Mouse (Mus musculus) T-cell, adult 2 months (primary cell): ENCODE measurements at regions not wholly inside any gene's neighbourhood (a gene's known extent, or its start where the extent isn't known, plus 50 kb on each side); places are given as distances from the start of the nearest gene placed in this dataset.

Experiments
- DNase-seq: peaks from one replicate; pipeline ENCODE4 v3.0.0; 2022; ENCODE audit warnings: low spot score

DNA sequence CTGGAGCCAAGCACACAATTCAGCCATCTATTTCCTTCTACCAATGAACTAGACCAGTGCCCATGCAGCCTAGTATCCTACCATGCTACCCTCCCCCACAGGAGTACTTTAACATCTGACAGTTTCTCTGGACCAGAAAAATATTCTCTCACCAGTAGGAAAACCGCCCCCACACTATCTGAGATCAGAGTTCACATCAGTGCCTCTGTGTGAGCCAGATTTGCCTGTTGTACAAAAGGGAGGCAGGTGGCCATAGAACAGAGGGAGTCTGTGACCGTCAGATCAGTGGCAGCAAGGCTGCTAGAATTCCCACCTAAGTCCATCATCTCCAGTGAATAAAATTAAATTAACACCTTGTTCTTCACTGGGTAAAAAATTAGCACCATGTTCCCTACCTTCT is 166.5 kb downstream of the Atp23 start:
- DNase-seq: no peak

DNA sequence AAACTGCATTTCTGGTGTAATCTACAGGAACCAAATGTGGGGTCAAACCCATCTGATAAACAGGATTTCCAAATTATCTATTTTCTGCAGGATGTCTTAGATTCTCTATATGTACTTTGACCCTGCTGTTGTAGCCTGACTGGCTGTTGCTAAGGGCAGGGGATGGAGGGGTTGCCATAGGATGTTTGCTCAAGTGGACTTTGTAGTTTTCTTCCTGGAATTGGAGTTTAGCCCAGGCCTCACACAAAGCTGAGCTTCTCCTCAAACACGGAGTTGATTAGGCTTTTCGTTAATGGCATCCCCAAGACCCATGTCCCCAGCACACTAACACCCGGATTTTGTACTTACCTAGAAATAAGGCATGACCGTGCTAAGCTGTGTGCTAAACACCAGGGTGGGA is 173.3 kb downstream of the Atp23 start:
- DNase-seq: no peak

DNA sequence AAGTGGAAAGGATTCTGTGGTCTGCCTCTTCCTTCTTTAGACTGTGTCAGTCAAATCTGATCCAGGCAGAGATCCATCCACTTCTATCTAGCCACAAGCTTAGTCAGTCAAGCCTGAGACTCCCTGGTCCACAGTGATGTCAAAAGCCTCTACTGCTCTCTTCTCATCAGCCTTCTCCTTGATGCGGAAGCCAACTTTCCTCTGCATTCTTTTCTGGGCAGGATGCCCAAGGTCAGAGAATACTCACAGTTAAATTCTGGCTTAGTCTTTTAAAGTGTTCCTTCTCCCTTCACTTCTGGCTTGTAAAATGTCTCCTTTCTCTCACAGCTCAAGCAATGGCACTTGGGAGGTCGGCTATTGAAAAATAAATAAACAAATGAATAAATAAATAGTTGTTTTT is 183.2 kb downstream of the Atp23 start:
- DNase-seq: no peak

DNA sequence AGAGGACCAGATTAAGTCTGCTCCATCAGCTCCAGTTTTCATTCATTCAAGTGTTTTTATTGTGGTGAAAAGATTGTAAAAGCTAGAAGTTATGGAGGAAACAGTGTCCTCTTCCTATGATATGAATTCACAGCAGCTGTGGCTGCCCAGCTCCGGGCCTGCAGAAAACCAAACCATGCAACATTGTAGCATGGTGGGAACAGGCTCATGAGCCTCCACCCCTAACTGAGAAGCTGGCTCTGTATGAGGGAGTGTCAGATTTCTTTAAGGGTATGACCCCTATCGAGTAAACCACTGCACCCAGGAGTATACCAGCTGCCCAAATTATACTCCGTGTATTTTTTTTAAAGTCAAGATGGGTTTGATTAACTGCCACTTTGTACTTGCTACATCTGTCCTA is 189.4 kb downstream of the Atp23 start:
- DNase-seq: no peak

DNA sequence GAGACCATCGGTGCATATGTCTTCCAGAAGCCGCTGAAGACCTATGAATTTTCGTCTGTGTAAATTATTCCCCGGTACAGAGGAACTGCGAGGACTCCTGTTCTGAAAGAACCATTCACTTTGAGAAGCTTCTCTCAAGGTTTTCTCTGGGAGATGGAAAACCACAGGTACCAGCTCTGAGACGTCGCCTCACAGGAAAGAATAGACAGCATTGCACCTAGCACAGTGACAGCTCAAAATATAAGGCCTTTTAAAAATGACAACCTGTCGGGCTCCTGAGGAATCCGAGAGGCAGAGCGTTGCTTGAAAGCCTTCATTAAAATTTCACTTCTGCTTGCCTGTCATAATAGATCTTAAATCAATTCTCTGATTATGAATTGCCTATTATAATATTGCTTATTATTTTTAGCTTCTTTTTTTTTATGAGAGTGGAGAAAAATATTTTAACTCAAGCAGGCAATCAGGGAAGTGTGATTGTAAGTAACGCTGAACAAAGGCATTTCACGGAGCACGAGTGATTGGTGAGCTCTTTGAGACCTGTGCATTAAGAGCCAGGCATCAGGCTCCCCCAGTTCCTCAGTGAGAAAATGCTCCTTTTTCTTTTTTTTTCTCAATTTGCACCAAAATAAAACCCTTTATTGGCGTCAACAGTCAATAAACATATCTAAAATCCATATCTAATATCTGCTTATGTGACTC is 191.8 kb downstream of the Atp23 start:
- no peak for DNase-seq

DNA sequence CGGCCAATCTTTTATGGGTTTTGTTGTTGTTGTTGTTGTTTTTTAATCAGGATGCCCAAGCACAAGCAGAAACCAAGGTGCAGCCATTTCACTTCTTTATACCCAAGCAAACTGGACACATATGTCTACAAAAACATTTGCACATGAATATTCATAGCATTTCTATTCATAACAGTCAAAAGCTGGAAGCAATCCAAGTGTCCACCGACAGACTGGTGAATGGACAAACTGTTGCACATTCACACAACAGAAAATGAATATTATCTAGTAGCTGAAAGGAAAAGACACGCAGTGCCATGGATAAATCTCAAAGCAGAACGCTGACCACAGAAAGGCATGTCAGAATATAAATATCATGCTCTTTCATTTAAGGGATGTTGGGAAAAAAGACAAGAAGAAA is 192.4 kb downstream of the Atp23 start:
- no peak for DNase-seq

DNA sequence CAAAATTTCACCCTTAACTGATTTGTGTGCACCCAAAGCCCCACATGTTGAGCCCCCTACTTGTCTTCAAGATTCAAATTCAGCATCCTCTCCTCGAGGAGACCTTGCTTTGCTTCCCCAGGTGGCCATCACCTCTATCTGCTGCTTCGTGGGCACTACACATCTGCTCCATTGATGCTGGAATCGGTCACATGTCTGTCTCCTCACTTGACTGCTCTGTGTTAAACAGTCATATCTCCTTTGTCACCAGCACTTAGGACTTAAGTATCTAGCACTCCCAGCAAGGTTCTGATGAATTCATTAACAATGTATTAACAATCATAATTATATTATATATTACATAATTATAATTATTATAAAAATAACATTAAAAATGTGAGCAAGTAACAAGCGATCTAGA is 192.9 kb downstream of the Atp23 start:
- no peak for DNase-seq

DNA sequence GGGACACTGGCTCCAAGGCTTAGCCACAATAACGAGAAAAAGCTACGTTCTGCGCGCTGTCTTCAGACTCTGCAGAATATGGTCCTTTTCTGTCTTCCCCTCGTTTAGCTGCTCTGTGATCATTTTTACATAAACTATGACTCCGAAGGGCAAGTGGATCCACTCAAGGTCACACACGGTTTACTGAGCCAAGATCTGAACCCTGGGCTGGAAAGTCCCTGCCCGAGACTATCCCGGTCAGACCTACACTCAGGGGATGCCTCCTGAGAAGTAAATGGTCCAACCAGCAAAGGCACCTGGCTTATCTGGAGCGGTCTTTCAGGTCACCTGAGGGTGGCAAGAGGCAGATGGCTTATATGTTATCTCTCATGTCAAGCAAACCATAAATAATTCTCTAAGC is 204.1 kb downstream of the Atp23 start:
- DNase-seq: no peak

DNA sequence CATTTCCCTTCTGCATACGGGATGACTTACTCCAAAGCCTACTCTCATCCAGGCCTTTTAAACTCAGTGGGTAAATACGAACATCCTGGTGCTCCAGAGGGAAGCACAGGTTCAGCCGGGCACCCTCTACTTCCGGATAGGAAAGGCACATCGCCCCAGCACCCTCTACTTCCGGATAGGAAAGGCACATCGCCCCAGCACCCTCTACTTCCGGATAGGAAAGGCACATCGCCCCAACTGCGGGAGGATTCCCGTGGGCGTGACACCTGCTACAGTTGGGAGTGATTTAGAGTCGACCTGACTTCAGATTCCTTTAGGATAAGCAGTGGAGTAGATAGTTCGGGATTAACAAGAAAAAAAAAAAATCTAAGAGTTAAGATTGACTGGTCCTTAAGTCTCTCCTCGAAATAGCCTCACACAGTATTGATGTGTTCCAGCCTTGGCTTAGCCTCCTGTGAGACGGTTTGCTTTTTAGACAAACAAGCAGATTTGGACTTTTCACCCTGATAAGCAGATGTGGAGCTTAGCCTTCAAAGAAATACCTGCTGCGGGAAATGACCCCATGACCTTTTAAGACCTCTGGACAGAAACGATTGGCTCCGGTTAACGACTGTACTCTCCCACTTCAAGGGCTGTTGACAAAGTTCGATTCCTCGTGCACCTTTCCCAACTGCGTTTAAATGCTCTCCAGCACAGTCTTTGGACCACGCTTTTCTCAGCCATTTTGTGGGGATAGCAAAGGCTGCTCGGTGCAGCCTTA is 210.1 kb downstream of the Atp23 start:
- no peak for DNase-seq

DNA sequence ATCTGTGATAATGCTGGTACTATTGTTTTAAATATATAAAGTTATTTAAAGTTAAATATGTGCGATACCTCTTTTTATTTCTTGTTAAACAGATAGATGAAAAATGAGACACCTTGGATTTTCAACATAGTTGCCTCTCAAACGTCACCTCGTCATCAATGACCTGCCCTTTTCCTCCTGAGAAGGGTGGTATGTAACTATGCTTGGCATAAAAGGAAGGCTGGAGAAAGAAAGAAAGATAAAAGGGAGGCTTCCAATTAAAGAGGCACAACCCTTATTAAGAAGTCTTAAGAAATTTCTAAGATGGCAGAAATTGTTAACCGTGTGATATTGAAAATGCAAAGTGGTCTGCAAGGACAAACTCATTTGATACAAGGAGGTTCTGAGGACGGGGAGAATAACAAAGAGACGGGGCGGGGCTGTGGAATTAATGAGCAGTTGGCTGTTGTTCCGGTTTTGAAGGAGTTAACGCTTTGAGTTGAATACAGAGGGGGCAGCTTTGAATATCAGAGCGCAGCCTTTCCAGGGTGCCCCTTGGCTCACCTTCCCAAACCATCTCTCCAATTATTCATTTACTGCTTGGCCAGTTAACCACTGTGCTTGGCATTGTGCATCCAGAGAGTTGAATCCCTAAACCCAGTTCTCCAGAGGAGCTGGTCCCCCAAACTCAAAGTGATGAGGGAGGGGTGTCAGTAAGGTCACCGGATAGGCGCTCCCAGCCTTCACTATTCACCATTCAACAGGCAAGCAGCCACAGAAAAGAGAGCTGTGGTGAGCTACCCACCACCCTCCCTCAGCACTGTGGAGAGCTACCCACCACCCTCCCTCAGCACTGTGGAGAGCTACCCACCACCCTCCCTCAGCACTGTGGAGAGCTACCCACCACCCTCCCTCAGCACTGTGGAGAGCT is 220.6 kb downstream of the Atp23 start:
- DNase-seq: no peak

DNA sequence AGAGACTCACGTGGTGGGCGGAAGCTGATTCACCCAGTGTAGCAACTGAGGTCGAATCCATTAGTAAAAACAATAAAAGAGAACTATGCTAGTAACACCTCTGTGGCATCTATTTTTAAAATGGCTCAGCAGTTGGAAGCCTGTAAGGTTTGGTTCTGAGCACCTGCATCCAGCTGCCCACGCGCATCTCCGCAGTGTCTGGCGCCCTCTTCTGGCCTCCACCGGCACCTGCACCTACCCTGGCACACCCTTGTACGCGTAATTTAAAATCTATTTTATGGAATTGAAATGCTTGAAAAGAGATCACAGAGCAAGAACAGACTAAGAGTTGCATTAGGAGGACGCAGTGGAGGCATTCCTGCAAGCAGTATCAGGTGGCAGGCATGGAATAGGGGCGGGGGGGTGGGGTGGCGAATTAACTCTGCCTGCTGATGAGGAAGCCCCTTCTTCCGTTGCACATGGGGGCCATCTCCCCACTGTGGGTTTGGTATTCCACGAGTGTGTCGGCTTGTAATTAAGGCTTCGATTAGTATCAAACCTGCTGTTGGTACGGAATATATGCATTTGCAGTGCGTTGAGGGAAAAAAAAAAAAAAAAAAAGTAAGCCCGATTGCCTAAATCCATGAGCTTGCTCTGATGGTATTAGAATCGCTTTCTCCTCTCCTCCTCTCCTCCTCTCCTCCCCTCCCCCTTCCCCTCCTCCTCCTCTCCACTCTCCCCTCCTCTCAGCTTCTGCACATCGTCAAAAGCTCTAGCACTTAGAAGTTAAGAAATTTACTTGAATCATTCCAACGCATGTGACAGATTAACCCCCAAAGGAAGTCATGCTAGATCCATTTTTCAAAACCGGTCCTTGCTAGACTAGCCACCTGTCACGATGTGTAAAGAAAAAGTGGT is 221.7 kb downstream of the Atp23 start:
- DNase-seq: no peak

DNA sequence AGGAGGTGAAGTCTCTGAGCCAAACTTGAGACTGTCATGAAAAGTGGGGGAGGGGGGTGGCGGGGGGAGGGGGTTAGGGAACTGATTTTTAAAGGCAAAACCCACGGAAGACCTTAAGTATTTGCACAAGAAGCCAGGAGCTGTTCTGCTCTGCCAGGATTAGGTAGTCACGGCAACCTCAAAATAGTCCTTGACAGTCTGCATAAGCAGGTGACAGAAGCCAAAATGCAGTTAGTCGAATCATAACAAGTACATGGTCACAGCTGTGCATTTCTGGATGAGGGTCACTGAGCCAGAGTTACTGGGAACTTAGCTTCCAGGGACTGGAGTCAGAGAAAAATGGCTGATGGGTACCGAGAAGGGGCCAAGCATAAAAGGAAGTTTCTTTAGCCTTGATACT is 227.7 kb downstream of the Atp23 start:
- DNase-seq: no peak

DNA sequence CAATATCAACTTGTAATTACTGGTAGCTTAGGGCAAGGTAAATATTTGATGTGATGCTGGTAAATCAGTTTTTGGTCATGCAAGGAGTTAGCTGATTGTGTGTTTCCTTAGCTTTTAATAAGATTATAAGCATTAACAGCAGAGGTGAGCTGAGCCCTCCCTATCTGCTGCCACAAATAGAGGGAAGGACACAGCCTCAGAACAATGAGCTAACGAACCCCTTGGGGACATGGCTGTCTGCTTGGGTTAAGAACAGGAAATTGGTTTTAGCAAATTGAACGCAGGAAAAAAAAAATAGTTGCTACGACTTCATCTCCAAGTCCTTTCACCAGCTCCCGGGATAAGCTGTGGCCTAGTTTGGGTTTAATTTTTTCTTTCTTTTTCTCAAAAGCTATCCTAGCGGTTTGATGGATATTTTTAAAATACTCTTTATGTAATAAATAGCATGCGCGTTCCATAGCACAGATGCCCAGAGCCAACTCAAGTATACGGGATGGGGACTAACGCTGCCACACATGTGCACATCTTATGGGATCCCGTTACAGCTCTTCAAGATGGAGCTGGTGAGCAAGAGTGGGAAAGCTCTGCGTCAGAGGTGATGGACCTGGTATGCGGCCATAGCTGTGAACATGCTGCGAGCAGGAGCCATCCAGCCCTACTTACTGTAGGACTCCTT is 236.6 kb downstream of the Atp23 start:
- no peak for DNase-seq

DNA sequence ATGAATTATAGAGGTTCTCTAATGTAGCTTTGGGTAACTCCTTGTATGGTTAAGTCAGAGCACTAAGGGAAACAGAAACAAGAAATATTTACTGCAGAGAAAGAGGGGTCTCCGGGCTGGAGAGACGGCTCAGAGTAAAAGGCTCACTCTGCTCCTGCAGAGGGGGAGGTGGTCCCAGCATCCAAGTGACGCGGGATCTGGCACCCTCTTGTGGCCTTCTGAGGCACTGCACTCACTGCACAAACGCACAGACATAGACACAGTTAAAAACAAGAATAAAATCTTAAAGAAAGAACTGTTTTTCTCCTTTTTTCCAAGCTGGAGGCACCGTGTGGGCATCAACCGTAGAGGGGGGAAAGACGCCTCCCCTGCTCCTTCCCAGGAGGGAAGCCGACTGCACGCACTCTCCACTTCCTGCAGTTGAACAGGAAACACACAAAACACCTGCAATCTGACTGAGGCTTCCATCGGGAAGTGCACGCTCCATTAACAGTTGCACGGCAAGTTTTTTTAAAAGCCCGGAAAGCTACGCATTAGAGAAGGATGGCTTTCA is 237.6 kb downstream of the Atp23 start:
- no peak for DNase-seq

DNA sequence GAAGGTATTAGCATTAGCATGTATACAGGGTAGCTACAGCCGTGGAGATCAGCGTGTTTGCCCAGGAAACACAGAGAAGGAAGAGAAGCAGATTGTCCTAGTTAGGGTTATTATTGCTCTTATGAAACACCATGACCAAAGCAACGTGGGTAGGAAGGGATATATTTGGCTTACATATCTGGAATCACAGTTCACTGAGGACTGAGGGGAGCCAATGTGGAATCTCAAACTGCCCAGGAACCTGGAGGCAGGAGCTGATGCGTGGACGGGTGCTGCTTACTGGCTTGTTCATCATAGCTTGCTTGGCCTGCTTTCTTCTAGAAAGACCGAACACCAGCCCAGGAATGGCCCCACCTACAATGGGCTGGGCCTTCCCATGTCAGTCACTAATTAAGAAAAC is 238.4 kb downstream of the Atp23 start:
- no peak for DNase-seq

DNA sequence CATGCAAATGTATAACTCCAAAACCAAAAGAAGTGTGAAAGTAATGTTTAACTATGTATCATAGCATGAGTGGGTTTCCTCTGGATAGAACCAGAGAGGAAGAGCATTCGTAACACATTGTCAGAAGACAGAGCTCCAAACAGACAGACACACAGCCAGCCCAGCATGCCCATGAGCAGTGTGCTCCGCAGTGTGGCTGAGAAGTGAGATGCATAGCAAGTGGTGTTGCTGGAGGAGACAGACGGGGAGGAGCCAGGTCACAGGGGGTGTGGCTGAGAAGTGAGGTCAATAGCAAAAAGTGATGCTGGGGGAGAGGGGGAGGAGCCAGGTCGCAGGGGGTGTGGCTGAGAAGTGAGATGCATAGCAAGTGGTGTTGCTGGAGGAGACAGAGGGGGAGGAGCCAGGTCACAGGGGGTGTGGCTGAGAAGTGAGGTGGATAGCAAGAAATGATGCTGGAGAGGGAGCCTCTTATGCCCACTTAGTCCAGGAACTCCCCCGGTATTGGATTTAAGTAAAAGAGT is 240.0 kb downstream of the Atp23 start:
- no peak for DNase-seq

DNA sequence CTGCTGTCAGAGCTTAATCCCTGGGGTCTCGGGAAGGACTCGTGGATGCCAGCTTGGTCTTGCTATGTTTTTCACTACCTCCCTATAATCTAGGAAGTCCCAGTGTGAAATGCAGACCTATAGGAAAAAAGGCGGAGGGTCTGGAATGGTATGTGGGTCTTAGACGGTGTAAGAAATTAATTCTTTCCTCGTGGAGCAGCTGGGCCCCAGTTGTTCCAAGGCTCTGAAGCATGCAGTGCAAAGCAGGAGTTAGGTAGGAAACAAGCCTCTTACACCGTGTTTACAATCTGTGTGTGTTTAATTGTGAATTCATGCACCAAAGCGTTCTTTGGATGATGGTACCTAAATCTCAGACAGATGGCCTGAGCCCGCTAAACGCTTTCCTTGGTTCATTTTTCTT is 241.1 kb downstream of the Atp23 start:
- no peak for DNase-seq

DNA sequence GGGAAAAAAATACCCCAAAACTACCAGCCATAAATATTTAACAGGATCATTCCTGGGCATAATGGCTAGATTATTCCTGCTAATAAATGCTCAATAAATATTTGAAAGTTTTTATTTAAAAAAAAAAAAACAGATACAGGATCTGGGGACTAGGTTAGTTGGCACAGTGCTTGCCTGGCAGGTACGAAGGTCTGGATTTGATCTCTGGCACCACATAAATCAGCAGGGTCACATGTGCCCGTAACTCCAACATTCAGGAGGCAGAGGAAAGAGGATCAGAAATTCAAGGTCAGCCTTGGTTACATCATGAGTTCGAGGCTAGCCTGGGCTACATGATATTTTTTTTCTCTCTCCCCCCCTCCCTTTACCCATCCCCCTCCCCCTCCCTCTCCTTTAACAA is 248.5 kb downstream of the Atp23 start:
- DNase-seq: no peak

DNA sequence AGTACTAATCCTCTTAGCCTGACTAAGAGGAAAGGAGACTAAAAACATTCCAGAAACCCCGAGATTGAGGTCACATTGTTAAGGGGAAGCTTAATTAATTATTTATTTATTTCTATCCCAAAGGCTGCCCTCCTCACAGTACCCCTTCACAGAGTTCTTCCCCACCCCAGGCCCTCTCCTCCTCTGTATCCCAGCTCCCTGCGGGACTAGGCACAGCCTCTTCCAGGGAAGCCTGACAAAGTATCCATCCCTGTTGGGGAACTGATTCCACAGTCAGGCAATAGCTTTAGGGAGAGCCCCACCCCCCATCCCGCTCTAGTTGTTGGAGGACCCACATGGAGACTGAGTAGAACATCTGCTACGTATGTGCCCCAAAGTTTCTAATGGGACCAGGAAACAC is 254.6 kb downstream of the Atp23 start:
- DNase-seq: no peak

DNA sequence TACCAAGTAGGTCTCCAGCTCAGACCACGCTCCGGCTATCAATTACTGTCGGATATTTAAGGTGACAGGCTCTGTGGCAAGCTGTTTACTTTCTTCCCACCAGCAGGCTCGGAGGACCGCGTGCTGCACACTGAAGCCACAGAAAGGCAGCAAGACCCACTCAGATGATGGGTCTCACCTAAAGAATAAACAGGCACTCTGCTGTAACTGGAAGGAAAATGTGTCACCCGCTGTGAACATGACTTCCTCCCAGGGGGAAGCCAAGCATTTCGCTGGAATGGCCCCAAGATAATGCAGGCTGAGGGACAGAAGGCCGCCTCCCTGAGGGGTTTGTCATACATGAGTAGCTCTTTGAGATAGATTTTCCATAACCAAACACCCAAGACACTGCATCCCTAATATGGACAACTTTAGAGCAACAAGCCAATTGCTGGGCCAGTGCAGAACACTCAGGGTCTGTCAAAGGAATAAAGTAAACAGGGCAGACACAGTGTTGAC is 259.3 kb downstream of the Atp23 start:
- no peak for DNase-seq

DNA sequence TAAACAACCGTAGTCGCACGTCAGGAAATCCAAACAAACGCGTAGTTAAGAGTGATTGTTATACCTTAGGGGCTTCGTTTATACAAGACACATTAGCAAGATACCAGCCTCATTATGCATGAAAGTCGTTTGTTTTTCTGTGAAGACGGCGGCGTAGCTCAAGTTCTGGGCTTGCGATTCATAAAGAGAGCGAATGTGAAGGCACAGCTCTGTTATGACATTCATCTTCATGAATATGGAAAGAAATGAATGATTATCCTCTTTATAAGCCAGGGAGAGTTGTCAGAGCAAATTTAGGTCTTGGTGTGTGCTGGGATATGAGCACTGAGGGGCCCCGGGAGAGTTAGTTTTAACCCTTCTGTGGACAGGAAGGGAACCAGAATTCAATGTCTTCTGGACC is 266.4 kb downstream of the Atp23 start:
- DNase-seq: no peak
